Mouse (Mus musculus): ENCODE results near the gene Fmo5.

Gene Fmo5

DNA sequence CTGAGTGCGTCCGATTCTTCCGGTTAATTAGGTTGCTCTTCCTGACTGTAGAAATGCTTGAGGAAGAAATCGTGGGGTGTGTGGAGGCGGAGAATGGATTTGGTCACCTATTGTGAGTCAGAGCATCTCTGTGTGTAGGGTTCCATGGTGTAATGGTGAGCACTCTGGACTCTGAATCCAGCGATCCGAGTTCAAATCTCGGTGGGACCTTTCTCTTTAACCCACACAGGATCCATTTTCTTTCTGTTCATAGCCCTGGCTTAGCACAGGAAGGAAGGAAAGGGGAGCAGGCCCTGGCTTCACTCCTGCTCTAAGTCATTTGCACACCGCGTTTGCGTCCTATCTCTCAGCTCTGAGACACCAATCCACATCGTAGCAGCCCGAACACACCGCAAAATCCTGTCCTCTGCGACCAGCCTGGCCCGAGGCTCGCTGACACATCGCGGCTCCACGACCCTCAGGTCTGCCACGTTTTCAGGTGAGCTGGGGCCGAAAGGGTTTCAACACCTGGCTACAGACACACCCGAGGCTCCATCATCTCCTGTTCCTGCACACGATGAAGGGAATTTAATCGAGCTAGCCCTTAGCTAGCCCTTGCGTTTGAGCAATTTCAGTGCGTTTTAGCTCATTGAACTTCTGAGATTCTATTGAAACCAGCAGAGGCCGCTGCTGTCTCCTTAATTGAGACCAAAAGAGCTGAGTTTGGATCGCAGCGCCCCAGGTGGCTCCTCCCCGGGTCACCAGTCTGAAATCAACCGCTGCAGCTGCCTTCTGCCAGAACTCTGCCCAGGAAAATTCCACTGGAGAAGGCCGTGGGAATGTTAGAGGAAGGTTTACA lies 52.9 kb downstream of the Fmo5 start:
- CTCF ChIA-PET, result interaction anchor here (0.5 to 1.3 kb wide), 4 partner anchors 19 to 198 kb away, joined by 3 to 8 read pairs (median 3); no protein-coding TSS in a partner anchor

- CTCF ChIA-PET, result interaction anchor here (0.5 kb wide), 1 partner anchor 143 kb away, joined by 8 read pairs; no protein-coding TSS in a partner anchor
Observed at GRCm38 (mm10) chr3:97682159-97682502, 53.5 kb downstream of the Fmo5 start.

DNA sequence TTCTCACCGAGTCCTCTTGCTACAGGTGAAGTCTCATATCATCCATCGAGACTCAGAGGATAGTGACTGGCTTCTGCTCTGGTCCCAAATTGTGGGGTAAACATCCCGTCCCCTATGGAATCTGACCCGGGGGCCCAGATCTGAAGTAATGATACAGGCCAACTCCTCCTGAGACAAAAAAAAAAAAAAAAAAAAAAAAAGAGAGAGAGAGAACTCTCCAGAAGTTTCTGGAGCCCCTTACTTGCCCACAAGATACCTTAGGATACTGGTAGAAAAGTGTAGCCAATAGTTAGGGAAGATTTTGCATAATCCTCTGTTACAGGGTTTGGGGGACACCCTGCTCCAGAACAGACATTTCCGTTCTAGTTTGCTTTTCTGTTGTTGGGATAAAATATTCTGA lies 54.0 kb downstream of the Fmo5 start:
- CTCF ChIA-PET, result no interaction called here

DNA sequence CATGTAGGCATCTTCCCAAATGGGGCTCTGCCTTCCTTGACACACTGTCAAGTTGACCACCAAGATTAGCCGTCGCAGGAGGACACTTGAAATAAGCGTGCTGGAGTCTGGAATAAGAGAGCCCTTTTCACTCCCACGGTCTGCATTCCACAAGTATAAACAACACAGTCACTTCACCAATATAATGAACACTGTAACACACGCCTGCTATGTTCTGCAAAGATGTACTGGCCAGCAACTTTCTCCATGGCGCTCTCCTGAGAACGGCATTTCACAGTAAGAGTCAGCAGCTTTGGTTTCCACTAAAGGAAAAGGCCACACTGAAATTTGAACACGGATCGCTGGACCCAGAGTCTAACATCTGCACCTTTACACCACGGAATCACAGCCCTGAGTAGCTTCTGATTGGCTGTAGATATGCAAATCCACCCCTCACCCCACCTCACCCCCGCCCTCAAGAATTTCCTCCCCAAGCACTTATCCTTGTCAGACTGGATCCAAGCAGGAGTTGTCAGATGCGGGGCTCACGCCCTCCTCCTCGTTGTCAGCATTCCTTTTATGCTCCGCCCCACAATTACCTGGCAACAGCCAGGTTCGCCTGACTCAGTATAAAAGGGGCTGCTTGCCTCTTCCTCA lies 55.1 kb downstream of the Fmo5 start:
- CTCF ChIA-PET, result no interaction called here

- CTCF ChIA-PET, result no interaction called here
Observed at GRCm38 (mm10) chr3:97686372-97687117, 57.9 kb downstream of the Fmo5 start.

DNA sequence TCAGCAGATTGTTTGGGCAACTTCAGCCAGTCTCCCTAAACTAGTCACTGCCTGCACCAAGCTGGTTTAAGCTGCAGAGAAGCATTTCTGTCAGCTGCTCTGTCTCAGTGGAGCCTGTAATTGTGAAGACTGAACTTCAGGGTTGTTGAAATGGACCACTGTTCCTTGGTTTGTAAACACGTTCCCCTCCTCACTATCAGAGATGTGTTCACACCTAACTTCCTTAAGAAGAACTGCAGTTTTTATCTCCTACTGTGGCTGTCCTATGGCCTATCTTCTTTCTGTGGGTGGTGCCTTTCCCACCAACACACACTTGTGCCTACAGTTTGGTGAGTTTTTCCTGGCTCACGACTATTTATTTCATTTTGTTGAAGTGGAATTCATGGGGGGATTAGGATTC lies 60.7 kb downstream of the Fmo5 start:
- CTCF ChIA-PET, result no interaction called here

DNA sequence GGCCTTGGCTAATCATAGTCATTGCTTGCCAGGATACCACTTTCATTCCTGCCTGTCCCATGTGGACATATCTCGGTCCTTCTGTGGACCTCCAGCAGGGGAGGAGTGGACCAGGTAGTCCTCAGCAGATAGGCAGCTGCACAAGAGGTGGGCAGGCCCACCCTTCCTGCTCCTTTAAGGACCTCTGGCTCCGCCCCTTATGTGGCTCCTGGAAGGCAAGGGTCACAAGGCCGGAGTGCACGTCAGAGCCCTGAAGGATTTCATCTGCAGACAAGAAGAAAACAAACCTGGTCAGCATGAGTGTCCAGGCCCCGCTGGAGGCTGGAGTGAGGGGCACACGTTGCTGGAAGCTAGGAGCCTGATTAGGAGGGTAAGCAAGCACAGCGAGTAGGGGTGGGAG lies 62.0 kb downstream of the Fmo5 start:
- CTCF ChIA-PET, result no interaction called here

GRCm38 (mm10) chr3:97691443-97692017 lies 62.9 kb downstream of the Fmo5 start:
- CTCF ChIA-PET, result no interaction called here

DNA sequence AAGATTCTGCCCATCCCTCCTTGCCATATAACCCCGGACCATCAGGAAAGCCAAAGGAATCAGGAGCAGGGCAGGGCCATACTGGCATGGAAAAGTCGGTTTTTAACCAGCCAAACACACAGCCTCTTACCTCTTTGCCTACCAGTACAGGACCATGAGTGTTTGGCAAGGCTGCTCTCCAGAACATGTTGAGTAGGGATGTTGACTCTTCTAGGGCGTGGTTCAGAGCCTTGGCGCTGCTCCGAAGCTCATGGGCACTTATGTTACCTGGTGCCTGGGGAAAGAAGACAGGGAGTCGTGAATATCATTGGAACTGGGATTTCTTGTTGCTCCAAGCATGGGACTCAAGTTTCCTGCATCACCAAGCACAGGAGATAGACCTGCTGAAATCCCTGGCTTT lies 65.2 kb downstream of the Fmo5 start:
- CTCF ChIA-PET, result no interaction called here

DNA sequence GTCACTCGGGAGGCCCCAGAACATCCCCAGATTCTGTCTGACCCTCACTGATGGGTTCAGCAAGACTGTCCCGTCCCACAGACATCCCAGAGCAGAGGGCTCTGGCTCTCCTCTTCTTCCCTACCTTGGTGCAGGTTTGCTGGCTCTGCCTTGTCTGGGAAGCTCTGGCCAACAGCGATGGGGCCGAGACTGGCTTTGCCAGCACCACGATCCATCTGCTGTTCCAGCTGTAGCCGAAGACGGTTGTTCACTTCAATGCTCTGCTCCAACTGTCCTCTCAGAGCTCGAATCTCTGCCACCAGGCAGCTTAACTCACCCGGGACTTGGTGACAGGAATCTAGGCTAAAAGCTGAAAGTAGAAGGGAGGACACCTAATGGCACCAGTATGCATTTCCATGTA lies 68.3 kb downstream of the Fmo5 start:
- CTCF ChIA-PET, result no interaction called here

DNA sequence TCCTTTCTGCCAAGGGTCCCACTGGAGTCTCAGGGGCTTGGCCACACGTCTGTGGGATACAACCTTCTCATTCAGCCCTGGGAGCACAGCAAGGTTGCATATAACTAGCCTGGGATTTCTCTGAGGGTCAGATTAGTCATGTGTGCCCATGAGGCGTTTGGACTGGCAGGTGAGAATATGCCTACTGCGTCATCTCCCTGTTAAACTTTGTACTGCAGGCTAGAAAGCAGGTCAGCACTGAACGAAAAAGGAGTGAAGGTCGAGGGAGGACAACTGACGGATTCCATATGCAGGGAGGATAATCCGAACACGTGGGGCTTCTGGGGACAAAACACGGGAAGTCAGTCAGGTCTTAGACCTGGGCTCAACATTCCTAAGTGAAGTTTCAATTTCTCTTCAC lies 68.7 kb downstream of the Fmo5 start:
- CTCF ChIA-PET, result no interaction called here

GRCm38 (mm10) chr3:97699061-97699460 lies 70.5 kb downstream of the Fmo5 start:
- CTCF ChIA-PET, result no interaction called here

- CTCF ChIA-PET, result no interaction called here
Observed at GRCm38 (mm10) chr3:97701198-97701597, 72.6 kb downstream of the Fmo5 start.

- CTCF ChIA-PET, result no interaction called here
Observed at GRCm38 (mm10) chr3:97702448-97703080, 74.0 kb downstream of the Fmo5 start.

Data from spleen, embryonic (tissue).